Mouse (Mus musculus): ENCODE data around the gene Cmip.

The Cmip gene

DNA sequence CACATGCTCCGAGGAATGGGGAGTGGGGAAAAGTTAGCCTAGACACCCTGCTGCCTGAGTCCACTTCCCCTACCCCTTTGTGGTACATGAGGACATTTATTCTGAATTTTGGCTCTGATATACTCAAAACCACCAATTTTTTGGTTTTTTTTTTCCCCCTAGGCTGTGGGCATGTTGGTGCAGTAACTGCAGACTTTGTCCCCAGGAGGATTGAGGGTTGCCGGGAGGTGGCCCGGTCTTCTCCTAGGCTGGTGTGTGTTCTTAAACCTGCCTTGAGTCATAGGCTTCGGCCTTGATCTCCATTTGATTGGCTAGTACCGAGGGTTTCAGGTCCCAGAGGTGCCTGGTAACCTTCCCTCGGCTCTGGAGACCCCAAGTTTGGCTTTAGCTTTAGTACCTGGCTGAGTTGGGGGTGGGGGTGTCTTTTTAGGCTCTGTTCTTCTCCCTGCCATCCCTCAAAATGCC, 1.7 kb downstream of the Cmip start:
- DNase-seq: no peak

DNA sequence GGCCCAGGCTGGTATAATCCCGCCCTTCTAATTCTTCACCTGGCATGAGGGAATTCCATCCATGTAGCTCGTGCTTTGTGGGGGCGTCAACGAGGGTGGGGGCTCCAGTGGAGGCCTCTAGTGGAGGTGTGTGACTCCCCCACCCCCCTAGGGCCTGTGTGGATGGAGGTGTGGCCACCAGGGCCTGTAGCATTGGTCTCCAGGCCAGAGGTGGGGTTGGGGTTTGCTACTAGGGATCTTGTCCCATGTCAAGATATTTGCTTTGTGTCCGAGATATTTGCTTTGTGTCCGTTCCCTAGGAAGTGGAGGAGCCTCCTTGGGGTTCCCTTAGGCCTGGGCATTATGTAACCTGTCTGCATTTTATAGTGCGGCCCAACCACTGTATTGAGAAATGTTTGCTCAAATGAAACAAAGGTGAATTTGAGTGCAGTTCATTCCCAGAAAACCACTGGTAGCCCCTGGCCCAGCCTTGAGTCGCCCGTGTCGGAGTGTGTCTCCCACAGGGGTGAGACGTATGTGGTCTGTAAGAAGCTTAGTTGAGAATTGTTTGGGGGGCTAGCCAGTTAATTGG, 2.7 kb downstream of the Cmip start:
- no peak for DNase-seq

DNA sequence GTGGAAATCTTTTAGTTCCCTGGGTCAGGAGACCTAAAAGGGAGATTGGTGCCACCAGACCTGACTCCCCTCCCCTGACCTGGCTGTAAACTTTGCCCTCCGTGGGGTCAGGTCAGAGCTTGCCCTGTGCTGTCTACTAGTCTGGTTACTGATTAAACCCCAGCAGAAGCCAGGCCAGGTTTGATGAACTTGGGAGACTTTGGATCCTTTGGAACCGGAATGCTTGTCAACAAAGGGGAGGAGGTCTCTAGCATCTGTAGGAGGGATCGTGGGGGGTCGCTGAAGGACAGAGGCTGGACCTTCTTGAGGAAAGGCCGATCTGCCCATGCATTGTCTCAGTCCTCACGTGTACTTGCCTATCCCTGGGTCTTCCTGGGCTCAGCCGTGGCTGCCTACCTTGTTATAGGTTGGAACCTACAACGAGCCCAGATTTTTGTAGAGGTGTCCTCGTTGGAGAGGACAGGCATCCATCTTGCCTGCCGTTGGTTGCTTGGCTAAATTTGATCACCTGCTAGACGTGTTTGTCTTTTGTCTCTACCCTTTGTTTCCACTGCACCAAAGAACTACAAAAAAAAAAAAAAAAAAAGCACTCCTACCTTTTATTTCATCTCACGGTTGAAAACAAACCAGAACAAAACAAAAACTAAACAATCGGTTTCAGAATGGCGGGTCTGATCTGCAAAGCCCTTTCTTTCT, 3.5 kb downstream of the Cmip start:
- no peak for DNase-seq

DNA sequence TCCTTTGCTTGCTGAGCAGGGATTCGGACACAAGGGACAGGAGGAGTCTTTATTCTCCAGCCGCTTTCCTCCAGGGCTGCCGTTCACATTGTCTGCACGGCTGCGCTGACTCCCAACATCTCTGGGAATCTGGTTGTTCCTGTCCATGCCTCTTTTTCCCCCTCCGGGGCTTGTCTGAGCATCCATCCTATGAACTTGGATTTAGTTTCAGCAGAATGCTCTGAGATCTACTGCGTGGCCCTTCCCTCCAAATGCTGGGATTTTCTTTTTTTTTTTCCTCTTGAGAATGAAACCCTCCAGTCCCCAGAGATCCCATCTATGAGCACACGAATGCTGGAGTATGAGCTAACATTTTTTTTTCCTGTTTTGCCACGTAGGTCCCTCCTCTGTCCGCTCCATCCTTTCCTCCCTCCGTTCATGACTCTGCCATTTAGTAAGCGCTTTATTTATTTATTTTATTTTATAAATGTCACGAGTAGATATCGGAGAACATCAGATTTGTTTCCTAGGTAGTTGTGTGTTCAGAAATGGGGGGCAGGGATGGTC, 4.1 kb downstream of the Cmip start:
- DNase-seq: no peak

DNA sequence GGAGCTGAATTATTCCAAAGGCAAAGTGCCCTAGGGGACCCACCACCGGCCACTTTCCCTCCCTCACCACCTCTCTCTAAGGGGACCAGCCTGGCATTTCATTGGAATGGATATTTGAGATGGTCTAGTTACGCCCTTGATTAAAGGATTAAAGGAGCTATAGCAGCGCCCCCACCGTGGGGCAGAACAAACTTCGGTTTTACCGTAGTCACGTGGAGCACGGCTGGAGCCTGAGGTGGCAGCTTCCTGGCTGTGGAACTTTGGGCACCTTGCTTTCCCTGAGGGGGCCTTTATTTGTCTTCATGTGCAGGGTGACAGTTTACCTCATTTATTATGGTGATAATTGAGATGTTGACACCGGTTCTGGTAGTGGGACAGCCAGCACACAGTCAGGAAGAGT, 4.8 kb downstream of the Cmip start:
- DNase-seq: no peak

DNA sequence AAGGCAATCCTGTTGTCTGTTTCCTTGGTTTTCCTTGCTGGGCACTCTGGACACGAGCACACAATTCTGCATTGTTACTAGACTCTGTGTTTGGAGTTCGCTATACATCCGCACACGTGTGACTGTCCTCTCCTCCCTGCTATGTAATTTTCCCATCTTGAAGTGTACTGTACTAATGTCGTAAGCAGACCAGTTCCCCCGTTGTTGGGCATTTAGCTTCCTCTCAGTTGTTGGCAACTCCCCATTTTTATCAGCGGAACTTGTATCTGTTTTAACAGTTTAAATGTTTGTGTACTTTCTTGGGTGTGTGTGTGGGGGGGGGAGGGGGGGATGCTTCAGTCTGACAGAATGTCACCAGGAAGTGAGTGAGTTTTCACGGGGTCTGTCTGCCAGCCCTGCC, 5.8 kb downstream of the Cmip start:
- no peak for DNase-seq

DNA sequence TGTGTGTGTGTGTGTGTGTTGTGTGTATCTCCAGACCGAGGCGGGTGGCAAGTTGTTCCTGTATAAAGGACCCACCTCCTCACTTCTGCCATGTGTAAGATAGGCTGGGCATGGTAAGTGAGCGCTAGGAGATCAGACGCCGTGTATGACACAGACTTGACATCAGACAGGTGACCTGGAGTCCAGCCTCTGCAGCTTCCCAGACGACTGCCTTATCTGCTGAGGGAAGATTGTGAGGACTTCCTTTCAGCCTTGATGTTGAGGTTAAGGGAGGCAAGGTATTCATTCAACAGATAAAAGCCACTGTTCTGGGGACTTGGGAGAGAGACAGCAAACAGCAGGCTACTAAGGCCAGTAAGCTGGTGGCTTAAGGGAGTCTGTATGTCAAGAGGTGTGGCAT, 6.6 kb downstream of the Cmip start:
- no peak for DNase-seq

DNA sequence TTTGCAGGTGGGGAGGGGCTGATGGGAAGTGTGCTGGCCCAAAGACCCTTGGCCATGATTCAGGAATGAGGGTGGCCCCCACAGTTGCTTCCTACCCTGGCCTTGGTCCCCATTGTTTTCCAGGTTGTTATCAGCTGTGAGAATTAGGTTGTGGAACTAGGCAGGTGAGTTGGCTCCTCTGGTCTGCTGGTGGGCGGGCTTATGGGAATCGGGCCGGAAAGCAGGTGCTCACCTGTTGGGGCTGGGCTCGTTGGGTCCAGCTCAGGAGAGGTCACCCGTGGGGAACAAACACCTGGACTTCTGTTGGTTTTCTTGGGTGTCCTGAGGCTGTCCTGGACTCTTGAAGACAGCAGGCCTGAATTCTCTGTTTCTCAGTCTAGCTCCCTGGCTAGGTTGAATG, 8.2 kb downstream of the Cmip start:
- no peak for DNase-seq

DNA sequence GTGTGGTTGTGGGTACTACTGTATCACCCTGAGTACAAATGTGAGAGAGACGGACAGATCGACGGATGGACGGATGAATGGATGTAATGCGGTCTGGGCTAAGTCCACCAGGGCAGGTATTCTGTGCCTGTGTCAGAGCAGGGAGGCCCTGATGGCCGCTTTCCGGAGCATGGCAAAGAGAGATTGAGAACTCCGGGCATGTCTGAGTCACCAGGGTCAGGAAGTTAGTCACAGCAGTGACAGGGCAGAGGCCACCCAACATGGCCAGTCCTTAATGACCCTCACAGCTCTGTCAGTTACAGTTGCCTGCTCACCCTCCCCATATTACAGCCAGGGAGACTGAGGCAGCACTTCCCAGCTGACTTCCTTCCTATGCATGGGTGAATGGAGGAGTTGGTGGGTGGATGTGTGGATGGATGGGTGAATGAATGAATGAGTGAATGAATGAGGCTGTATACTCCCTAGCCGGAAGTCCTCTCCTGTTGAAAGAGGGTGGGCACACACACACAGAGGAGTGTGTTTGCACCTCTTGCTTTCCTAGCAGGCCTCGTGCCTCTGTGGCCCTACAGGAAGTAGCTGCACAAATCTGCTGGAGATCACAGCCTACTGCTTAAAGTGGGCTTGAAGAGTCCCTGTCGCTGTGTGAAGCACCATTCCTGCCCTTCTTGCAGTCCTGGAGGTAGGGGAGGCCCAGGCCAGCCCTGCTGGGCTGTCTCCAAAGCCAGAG, 10.7 kb downstream of the Cmip start:
- DNase-seq: no peak

DNA sequence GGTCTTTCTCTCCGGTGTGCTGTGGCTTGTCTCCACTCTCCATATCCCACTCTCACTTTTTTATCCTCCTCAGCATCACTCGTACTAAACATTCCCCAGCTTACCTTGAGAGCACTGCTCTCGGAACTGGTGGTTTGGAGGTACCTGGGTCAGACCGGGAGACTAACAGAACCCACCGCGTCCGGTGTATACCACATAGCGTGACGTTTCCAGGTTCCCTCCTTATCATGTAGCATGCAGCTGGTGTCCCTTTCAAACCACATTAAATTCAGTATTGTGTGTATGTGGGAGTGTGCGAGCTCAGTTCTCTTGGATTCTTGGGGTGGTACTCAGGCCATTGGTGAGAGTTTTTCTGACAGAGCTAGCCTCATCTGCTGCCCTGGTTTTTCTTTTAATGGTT, 21.4 kb downstream of the Cmip start:
- DNase-seq: no peak

DNA sequence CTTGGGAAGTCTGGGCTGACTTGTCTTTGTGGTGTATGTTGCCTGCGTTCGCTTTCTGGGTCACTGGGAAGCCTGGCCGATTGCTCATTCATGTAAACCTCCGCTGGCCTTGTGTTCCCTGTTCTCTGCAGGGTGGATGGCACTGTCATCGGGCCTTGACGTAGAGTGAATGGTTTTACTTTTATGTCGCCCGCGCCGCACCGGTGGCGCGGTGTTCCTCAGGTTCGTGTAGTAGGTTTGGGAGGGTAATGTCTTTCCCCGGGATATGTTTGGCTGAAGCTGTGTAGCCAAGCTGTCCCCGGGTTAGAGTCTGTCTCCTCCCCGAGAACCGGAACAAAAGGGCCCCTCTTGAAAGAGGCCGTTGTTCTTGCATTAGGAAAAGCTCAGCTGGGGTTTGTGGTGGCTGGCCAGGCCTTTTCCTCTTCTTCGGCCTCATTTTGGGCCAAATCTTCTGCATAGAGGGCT, 21.8 kb downstream of the Cmip start:
- DNase-seq: no peak

DNA sequence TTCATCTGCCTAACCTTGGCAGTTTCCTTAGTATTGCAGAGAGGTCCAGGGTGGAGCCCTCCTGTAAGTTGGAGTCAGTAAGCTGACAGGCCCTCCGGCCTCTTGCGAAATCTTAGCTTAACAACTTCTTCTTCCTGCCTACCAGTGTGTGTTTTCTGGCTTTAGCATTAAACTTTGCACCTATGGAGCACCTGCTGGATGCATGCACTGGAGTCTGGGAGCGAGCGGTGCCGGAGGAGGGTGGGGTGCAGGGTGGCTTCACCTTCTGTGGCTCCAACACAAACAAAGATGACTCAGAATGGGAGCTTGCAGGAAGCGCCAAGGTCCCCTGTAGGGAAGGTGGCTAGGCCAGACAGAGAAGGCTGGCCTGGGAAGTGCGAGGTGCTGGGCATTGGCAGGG, 23.6 kb downstream of the Cmip start:
- DNase-seq: no peak

DNA sequence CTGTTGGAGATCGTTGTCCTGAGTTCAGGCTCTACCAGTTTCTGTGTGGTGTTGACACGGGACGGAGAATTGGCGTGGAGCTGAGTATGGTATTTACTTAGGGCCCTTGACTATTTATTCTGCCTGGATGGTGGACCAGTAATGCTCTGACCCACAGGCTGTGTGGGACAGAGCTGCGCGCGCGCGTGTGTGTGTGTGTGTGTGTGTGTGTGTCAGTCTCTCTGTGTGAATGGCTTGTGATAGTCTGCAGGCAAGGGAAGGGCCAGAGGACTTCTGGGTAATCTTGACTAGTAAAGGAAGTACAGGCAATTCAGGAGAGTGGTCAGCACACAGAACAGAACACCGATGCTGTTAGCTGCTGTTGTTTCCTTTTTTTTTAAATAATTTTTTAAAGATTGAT, 24.8 kb downstream of the Cmip start:
- DNase-seq: no peak

DNA sequence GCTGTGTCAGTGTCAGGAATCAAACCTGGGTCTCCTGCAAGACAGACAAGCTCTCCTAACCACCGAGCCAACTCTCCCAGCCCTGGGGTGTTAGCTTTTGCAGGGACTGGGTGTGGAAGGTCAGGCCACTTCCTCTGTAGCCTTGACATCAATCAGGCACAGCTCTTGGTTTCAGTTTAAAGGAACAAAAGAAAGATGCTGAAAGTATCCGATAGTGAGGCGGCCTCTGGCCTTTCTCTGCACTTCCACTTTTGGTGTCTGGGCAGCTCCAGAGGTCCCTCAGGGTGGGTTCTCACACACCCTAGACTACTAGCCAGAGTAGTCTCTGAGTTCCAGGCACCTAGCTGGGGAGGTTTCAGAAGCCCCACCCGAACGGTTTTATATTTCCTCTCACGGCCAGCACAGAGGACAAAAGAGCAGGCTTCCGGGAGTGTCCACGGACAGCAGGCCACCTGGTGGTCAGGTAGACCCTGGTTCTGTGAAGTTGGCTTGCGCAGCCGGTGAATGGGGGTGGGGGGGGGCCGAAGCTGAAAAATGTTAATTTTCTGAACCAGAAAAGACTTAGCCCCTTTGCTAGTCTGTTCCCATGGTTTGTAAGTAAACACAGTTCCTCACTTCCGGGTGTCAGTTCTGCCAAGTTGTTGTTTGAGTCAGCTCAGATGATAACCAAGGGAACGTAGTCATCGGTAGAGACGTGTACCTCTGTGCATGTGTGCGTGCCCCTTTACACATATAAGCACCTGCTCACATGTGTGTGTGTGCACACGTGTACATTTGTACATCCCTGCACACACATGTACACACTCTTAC, 25.5 kb downstream of the Cmip start:
- no peak for DNase-seq

DNA sequence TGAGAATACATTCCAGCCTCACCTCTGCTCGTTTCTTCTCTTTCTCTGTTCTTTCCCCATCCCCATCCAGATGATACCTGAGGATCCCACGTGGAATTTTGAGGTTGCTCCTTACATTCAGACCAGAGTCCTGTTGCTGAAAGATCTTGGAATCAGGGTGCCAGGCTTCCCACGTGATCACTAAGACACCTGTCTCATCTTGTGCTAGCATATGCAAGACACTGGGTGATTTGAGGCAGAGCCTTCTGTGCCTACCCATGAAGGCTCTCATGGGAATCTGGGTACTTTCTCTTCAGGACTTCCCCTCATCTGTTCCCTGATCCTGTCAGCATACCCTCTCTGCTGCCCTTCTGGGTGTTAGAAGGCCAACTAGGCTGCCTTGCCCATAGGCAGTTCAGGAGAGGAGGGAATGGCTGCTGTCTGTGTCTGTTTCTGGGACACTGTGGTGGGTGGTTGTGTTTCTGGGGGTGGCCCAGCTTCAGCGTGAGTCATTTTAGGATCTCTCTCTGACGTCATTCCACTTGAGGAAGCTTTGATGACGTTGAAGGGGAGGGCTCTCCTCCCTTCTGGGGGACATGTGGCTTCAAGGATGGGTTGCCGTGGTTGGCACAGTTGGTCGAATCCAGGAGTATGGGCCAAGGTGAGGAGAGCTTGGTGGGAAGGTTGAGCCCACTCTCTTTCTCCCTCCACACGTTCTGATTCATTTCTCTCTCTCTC, 28.1 kb downstream of the Cmip start:
- DNase-seq: no peak

DNA sequence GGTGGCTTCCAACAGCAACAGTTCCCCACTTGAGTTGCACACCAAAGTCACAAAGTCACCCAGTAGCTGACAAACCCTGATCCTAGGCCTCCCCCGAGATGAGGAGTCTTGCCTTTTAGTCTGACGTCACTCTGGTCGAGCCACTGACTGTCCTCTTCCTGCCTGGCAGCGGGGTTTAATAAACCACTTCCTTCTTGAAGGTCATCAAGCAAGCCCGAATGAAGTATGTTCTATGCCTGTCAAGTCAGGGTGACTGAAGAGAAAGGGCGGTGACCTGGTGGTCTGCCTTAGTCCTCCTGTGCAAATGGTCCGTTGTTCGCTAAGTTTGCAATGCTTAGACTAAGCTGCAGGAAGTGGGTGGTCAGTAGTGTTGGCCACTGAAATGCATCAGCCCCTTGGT, 31.1 kb downstream of the Cmip start:
- no peak for DNase-seq

DNA sequence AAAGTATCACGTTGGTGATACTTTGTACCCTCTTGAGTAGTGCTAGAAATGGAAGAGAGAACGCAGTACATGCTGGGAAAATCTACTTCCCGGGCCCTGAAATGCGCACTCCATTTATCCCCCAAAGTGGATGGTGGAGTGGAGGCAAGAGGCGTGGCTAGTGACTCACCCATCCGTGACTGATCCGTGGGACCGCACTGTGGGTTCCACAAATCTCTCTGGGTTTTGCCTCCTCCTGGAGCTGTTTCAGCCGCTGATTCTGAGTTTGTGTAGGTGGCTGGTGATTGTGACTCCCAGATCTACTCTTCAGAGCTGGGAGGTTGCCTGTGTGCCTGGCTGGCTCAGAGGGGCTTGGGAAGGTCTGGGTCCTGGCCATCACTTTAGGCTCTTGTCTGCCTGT, 32.2 kb downstream of the Cmip start:
- DNase-seq: peak; percentile 21

DNA sequence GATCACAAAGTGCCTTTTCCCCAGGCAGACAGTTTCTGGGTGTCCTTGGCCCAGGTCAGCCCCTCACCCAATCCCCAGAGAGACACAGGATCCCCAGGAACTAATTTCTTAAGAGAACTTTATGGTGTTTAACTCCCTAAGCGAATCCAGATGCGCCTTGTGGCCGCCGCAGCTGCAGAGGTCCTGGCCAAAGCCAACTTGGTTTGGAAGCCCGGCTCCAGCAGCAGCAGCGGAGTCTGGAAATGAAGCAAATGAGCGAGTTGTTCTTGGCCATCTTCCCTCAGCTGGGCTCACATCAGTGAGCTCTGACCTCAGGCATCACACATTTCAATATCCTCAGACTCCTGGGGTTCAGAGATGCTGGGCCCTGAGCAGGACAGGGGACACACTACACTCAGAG, 33.6 kb downstream of the Cmip start:
- DNase-seq: no peak

DNA sequence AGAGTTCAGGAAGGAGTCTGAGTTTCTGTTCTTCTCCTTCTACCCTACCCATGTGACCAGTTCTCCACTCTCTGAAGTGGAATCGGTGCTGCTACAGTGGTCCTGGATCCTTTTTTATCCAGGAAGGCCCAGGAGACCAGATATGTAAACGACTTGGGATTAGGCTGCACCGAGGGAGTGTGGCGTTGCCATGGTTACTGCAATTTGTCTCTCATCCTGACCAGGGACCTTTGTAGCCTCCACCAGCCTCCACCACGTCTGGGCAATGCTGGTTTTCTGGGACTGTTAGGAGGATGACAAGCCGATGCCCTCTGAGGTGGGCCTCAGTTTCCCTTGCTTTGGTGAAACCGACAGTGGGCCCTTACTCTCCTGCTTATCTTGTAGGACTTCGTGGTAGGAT, 35.4 kb downstream of the Cmip start:
- DNase-seq: no peak

DNA sequence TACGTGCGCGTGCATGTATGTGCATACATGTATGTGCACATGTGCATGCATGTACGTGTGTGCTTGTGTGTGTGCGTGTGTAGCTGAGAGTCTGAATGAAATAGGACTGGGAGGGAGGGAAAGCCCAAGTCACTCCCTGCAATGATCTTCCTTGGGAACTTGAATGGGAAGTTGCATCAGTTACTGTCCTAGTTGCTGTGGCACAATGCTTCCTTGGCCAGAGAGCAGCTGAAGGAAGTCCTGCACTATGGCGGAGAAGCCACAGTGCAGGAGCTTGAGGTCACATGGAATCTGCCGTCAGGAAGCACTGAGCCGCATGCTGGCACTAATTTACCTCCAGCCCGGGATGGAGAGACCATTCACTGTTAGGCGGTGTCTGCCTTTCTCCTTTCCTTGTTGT, 37.9 kb downstream of the Cmip start:
- DNase-seq: no peak

DNA sequence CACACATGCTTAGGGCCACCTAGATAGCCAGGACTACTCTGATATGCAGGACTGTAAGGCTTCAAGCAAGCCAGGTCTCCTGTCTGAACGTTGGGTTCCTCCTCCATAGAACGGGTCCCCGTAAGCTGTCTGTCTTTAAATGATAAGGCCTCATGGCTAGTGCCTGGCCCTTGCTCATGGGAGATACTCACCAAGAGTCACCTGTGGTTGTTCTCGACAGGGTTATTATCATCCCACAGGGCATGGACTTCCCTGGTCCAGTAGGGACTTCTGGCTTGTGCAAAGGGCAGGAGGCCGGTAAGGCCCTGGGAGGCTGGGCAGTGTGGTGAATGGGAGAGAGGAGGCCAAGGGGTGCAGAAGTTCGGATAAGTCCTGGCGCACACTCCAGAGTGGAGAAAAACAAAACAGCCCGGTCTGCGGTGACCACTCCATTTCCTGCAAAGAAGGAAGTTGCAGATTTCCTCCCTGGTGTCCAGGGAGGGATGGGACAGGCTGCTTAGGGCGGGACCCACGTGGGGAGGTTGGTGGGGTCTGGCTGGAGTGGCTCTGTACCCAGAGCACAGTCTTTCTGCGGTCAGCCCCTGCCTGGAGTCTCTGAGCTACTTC, 41.2 kb downstream of the Cmip start:
- no peak for DNase-seq

DNA sequence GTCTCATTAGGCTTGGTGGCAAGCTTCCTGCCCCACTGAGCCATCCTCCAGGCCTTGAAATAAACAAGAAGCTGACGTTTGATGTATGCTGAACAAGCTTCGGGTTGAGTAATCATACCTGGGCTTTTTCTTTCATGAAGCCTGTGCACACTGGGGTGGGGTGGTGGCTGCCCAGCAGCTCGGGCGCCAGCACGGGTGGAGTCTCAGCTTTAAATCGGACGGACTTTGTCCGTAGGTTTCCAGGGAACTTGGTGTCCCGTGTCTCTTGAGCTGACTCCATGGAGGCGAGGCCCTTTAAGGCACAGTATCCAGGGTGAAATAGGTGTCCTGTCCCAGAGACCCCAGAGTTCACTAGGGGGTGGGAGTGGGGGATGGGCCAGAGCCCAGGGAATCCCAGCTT, 42.3 kb downstream of the Cmip start:
- DNase-seq: no peak
